Mouse (Mus musculus) bone marrow, adult 2 months (tissue): ENCODE results near the gene Caprin2.

ENCODE experiments used
- CTCF ChIP-seq: fragments of 200-500 bp; IDR thresholded peaks from 2 replicates; pipeline ENCODE4 v1.5.1; 2011; ENCODE audit warnings: low read length, control low read depth; ENCODE audit not compliant: control insufficient read depth, insufficient read depth
- POLR2A ChIP-seq: fragments of 200-500 bp; IDR thresholded peaks from 2 replicates; pipeline ENCODE4 v1.6.1; 2011; ENCODE audit warnings: low read depth, mild to moderate bottlenecking, control low read depth, low read length, borderline replicate concordance; ENCODE audit not compliant: control insufficient read depth

DNA sequence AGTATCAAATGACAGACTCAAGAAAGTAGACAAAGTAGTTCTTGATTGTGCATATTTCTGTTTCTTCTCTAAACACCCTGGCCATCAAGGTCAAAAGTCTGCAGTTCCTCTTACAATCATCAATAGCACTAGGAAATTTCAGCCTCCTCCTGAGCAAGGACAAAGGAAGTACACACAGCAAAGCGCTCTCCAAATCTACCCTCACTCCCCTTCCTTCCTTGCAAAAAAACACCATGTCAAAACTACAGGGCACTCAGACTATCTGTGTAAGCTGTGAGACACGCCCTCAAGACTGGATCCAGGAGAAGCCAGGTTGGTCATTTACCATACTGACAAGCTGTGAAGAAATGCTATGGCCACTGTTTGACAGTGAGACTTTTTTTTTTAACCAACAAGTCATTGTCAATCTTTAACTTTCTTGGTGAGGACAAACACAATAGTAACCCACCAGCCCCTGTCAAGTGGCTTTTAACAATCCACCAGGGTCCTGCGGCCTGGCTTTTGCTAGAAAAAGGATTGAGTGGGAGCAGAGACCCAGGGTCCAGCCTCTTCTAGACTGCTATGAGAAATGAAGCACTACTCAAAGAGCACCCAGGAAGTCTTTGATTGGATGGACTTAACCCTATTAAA, 39.0 kb upstream of the Caprin2 start:
- no peak for TF ChIP-seq CTCF
- no peak for TF ChIP-seq POLR2A
